ENCODE assay signal across 13 mouse cellular contexts in genomic region chr5:74201570-74202357, GRCm38 (mm10). TPM values are rescaled to one million over a fixed set of nuclear protein-coding genes. Genes with fewer than 3 reads are reported as not detected.
DNase-seq lines count a peak whose midpoint lies in the region; ATAC-seq and TF ChIP-seq lines count a peak whose summit lies in the region.
"Had no signal": no experiment of that assay in that cellular context is flagged by ENCODE, and none has a peak within 500 bp of the region (broad histone marks: within the 10 kb centered on the region; RNA-seq: fewer than 3 reads in every experiment).

No protein-coding gene starts in this region.

- no peak overlapping the region for H3K9ac ChIP-seq in lung, embryonic 14.5 days
- H3K9ac ChIP-seq in embryonic facial prominence, embryonic 11.5 days (replicated peaks; ENCODE audit: low read length) = no peak overlapping the region
- no peak overlapping the region for H3K9ac ChIP-seq in limb, embryonic 12.5 days (replicated peaks)

- intact Hi-C loops in heart, postnatal 10 days (cut with DNase I) = no loop called here

- WGBS in heart, embryonic 10.5 days = 64% methylated on average over 10 of the region's 10 CpGs
- WGBS in lung, embryonic 14.5 days = 60% methylated on average over 10 of the region's 10 CpGs
- WGBS in embryonic facial prominence, embryonic 11.5 days = 45% methylated on average over 10 of the region's 10 CpGs
- 18% methylated on average over 10 of the region's 10 CpGs for WGBS in limb, embryonic 12.5 days

- no peaks in the 10 kb centered on the region for H3K9me3 ChIP-seq in heart, embryonic 10.5 days
- H3K9me3 ChIP-seq in lung, embryonic 14.5 days (ENCODE audit: low read depth, low read length) = peaks cover 5% of the 10 kb centered on the region; the same call in 1 of the 2 replicates
- no peaks in the 10 kb centered on the region for H3K9me3 ChIP-seq in embryonic facial prominence, embryonic 11.5 days (replicated peaks; ENCODE audit: control insufficient read depth, low read length)
- no peaks in the 10 kb centered on the region for H3K9me3 ChIP-seq in limb, embryonic 12.5 days

- peaks cover 76% of the 10 kb centered on the region for H3K4me1 ChIP-seq in heart, embryonic 10.5 days
- peaks cover 32% of the 10 kb centered on the region for H3K4me1 ChIP-seq in lung, embryonic 14.5 days (ENCODE audit: insufficient read depth)
- H3K4me1 ChIP-seq in embryonic facial prominence, embryonic 11.5 days (ENCODE audit: control insufficient read depth, insufficient read depth, low read length) = peaks cover 4% of the 10 kb centered on the region; the same call in 1 of the 2 replicates
- H3K4me1 ChIP-seq in limb, embryonic 12.5 days (replicated peaks) = peaks cover 87% of the 10 kb centered on the region

- H3K27ac ChIP-seq in heart, embryonic 10.5 days = peak overlapping the region; percentile 62
- H3K27ac ChIP-seq in lung, embryonic 14.5 days (ENCODE audit: low read depth) = 0 out of 2 replicates have a peak overlapping the region, but pooled peaks have one; percentile 40
- peak overlapping the region; percentile 66 for H3K27ac ChIP-seq in embryonic facial prominence, embryonic 11.5 days (replicated peaks; ENCODE audit: low read depth, low read length)
- peak overlapping the region; percentile 93 for H3K27ac ChIP-seq in limb, embryonic 12.5 days

- no peak overlapping the region for H3K4me3 ChIP-seq in heart, embryonic 10.5 days
- no peak overlapping the region for H3K4me3 ChIP-seq in lung, embryonic 14.5 days (ENCODE audit: low read depth, low read length)
- H3K4me3 ChIP-seq in embryonic facial prominence, embryonic 11.5 days (ENCODE audit: low read depth, low read length) = no peak overlapping the region
- 0 out of 2 replicates have a peak overlapping the region, but pooled peaks have one; percentile 9 for H3K4me3 ChIP-seq in limb, embryonic 12.5 days (replicated peaks)

- H3K4me2 ChIP-seq in lung, embryonic 14.5 days = no peak overlapping the region
- 0 out of 2 replicates have a peak overlapping the region, but pooled peaks have one; percentile 4 for H3K4me2 ChIP-seq in embryonic facial prominence, embryonic 11.5 days (ENCODE audit: low read depth, low read length)
- H3K4me2 ChIP-seq in limb, embryonic 12.5 days = peak overlapping the region; percentile 30

- no peak for DNase-seq in heart, embryonic 10.5 days (ENCODE audit: low spot score)
- DNase-seq in heart, postnatal 10 days = no peak
- DNase-seq in lung, embryonic 14.5 days = no peak
- DNase-seq in lung, postnatal 10 days = no peak
- peak; percentile 85 for DNase-seq in embryonic facial prominence, embryonic 11.5 days (ENCODE audit: low spot score)
- DNase-seq in ovary, adult 18-20 months (ENCODE audit: low spot score) = no peak
- no peak for DNase-seq in layer of hippocampus, adult 9-10 months (ENCODE audit: low spot score)
- DNase-seq: adrenal gland, adult 8-10 months; cerebellum, adult 11 months; kidney, postnatal 36 days; thymus, adult 2 months had no signal

- H3K36me3 ChIP-seq in heart, embryonic 10.5 days = peaks cover 40% of the 10 kb centered on the region
- H3K36me3 ChIP-seq in lung, embryonic 14.5 days (ENCODE audit: insufficient read depth) = peaks cover 42% of the 10 kb centered on the region
- H3K36me3 ChIP-seq in embryonic facial prominence, embryonic 11.5 days (replicated peaks; ENCODE audit: control insufficient read depth, insufficient read depth, low read depth, low read length) = no peaks in the 10 kb centered on the region; the same call in none of the 2 replicates
- H3K36me3 ChIP-seq in limb, embryonic 12.5 days = peaks cover 40% of the 10 kb centered on the region

- no peaks in the 10 kb centered on the region for H3K27me3 ChIP-seq in heart, embryonic 10.5 days (ENCODE audit: insufficient read depth, poor library complexity, severe bottlenecking)
- H3K27me3 ChIP-seq in lung, embryonic 14.5 days (ENCODE audit: insufficient read depth, low read length) = no peaks in the 10 kb centered on the region
- no peaks in the 10 kb centered on the region for H3K27me3 ChIP-seq in embryonic facial prominence, embryonic 11.5 days (ENCODE audit: control insufficient read depth, insufficient read depth, low read length)
- H3K27me3 ChIP-seq in limb, embryonic 12.5 days = no peaks in the 10 kb centered on the region
- H3K27me3 ChIP-seq: Patski had no signal

- no peak for TF ChIP-seq CTCF in lung, embryonic 14.5 days (IDR thresholded peaks at IDR 0.05; ENCODE audit: low read depth)

- no peak for ATAC-seq in lung, embryonic 14.5 days (ENCODE audit: insufficient read depth)
- peak; percentile 63 for ATAC-seq in embryonic facial prominence, embryonic 11.5 days (replicated peaks; ENCODE audit: insufficient number of reproducible peaks, low FRiP score, low TSS enrichment, low read depth)
- peak; percentile 88 for ATAC-seq in limb, embryonic 12.5 days (ENCODE audit: insufficient number of reproducible peaks, insufficient read depth, low FRiP score, low TSS enrichment, low read depth)
- ATAC-seq: Patski had no signal

RNA-seq across cellular contexts. Expression of gene Rasl11b, which starts 6.7 kb away (rescaled TPM):
- 58.3 and 65.9 TPM in 2 replicates for polyA plus RNA-seq in heart, embryonic 10.5 days (2016; fragmentation: Nextera tagmentation; extraction: Ambion mirVana)
- total RNA-seq in heart, postnatal 10 days (2021) = 10 to 100 TPM; 46.0 to 59.9 TPM
- polyA plus RNA-seq in lung, embryonic 14.5 days (2014; fragmentation: Nextera tagmentation; extraction: Ambion mirVana) = 90.2 and 93.2 TPM in 2 replicates
- polyA plus RNA-seq in embryonic facial prominence, embryonic 11.5 days (2014; fragmentation: Nextera tagmentation; extraction: Ambion mirVana) = 82.8 and 83.8 TPM in 2 replicates
- 156 and 176 TPM in 2 replicates for polyA plus RNA-seq in limb, embryonic 12.5 days (2016; fragmentation: Nextera tagmentation; extraction: Ambion mirVana)

Comparison
In these comparisons a context has a peak if more than half of its experiments do, and no peak if none do; other contexts are left out.
1. H3K27ac ChIP-seq: peak in every context shown above with its lines; median percentile 93 in limb, embryonic 12.5 days; 66 in embryonic facial prominence, embryonic 11.5 days; 62 in heart, embryonic 10.5 days; 40 in lung, embryonic 14.5 days.